Mouse (Mus musculus): ENCODE results near the gene Adgrl3.

- TF ChIP-seq CTCF (IDR thresholded peaks at IDR 0.05), result no peak
- no peak for TF ChIP-seq POLR2A (IDR thresholded peaks at IDR 0.05; ENCODE audit: insufficient read depth, low read depth, low read length)
Observed at GRCm38 (mm10) chr5:81068839-81069238, 48.9 kb downstream of the Adgrl3 start.

Data from heart, adult 2 months (tissue).